Mouse (Mus musculus): ENCODE measurements at regions not wholly inside any gene's neighbourhood (a gene's known extent, or its start where the extent isn't known, plus 50 kb on each side); places are given as distances from the start of the nearest gene placed in this dataset.

- no peak for TF ChIP-seq CTCF (IDR thresholded peaks at IDR 0.05; ENCODE audit: extremely low read depth, insufficient read length, insufficient replicate concordance, low read depth, low read length)
- TF ChIP-seq POLR2A (IDR thresholded peaks at IDR 0.05; ENCODE audit: low read depth, low read length), result no peak
Observed at GRCm38 (mm10) chr6:37703946-37704345, 166.7 kb upstream of the Trim24 start.

All from small intestine, adult 2 months (tissue).